Mouse (Mus musculus) duodenum, adult 2 months (tissue): ENCODE data around the gene Gpr87. TPM values are rescaled to one million over a fixed set of nuclear protein-coding genes. Genes with fewer than 3 reads are reported as not detected.

Source experiments
- polyA plus RNA-seq: library from polyadenylated mRNA; depleted of rRNA; stranded (reverse); fragments of >200 nt; gene quantifications from 2 replicates; pipeline ENCODE4 v1.2.3, GENCODE M21; 2012; ENCODE audit warnings: low replicate concordance; rRNA removed

Gpr87 gene
- polyA plus RNA-seq, result not detected in 2 replicates

GRCm38 (mm10) chr3:59194938-59195337, at the start of gene Gpr87:
Gpr87 (minus strand) TSS chr3:59195104.

GRCm38 (mm10) chr3:59210727-59211126, 15.8 kb upstream of the Gpr87 start, which contains the start of gene P2ry13:
P2ry13 (minus strand) TSS chr3:59210882.

GRCm38 (mm10) chr3:59153424-59153823, 41.5 kb downstream of the Gpr87 start, which contains the start of gene P2ry14:
P2ry14 (minus strand) TSS chr3:59153618.

Other genes with a start within 250 kb of the Gpr87 start
- 0.50 and 0.81 TPM in 2 replicates for gene Med12l, start 189.3 kb downstream of the Gpr87 start, polyA plus RNA-seq
- 0.18 and 0.43 TPM in 2 replicates for gene Gpr171, start 93.3 kb downstream of the Gpr87 start, polyA plus RNA-seq
- 2.6 and 3.4 TPM in 2 replicates for gene P2ry14, start 41.5 kb downstream of the Gpr87 start, polyA plus RNA-seq
- gene P2ry13, start 15.8 kb upstream of the Gpr87 start, polyA plus RNA-seq, result 0.20 and 0.71 TPM in 2 replicates
- gene P2ry12, start 67.8 kb upstream of the Gpr87 start, polyA plus RNA-seq, result 0.95 and 1.1 TPM in 2 replicates
- 0.14 and 0.23 TPM in 2 replicates for gene Igsf10, start 149.3 kb upstream of the Gpr87 start, polyA plus RNA-seq